Mouse (Mus musculus) liver, embryonic 16.5 days (tissue): ENCODE measurements around the gene Tbc1d24. TPM values are rescaled to one million over a fixed set of nuclear protein-coding genes. Genes with fewer than 3 reads are reported as not detected.
A peak's percentile ranks its signal among the peaks of the same experiment; 100 is the strongest.

Experiments used
- ATAC-seq: fragments of 200-750 bp; cut with Nextera tagmentation; 2 replicates; pipeline ENCODE4 v1.8.0; 2017; ENCODE audit warnings: low read depth, mild to moderate bottlenecking, moderate number of reproducible peaks, moderate library complexity
- H3K27ac ChIP-seq: fragments of 300-500 bp; sonication (generic); 2 replicates; pipeline ENCODE4 v1.5.1; 2014; ENCODE audit warnings: mild to moderate bottlenecking, low read length
- H3K27me3 ChIP-seq: fragments of 300-500 bp; sonication (generic); 2 replicates; pipeline ENCODE4 v1.6.1; 2014; ENCODE audit warnings: low read depth, low read length, mixed read lengths; ENCODE audit not compliant: control insufficient read depth, insufficient read depth
- H3K36me3 ChIP-seq: fragments of 300-500 bp; sonication (generic); 2 replicates; pipeline ENCODE4 v1.6.1; 2014; ENCODE audit warnings: mild to moderate bottlenecking; ENCODE audit not compliant: control insufficient read depth, insufficient read depth
- H3K4me1 ChIP-seq: fragments of 300-500 bp; sonication (generic); 2 replicates; pipeline ENCODE4 v1.6.1; 2014; ENCODE audit warnings: low read depth, low read length, mixed read lengths; ENCODE audit not compliant: control insufficient read depth
- H3K4me2 ChIP-seq: fragments of 300-500 bp; sonication (generic); 2 replicates; pipeline ENCODE4 v1.6.1; 2014; ENCODE audit warnings: low read depth, low read length, mixed read lengths
- H3K4me3 ChIP-seq: fragments of 300-500 bp; sonication (generic); 2 replicates; pipeline ENCODE4 v1.5.1; 2014; ENCODE audit warnings: low read depth, mild to moderate bottlenecking, low read length
- H3K9ac ChIP-seq: fragments of 300-500 bp; sonication (generic); 2 replicates; pipeline ENCODE4 v1.6.1; 2014; ENCODE audit warnings: low read depth, low read length
- H3K9me3 ChIP-seq: fragments of 300-500 bp; sonication (generic); replicated peaks from 2 replicates; pipeline ENCODE4 v1.6.1; 2016; ENCODE audit warnings: low read length; ENCODE audit not compliant: control insufficient read depth
- WGBS: fragments of 180-500 bp; shearing (Covaris S2); extraction: QIAGEN DNeasy Blood & Tissue Kit; methylation state at CpG from one replicate; pipeline ENCODE4 v1.1.7; 2014; ENCODE audit not compliant: insufficient replicate concordance; 5-methylcytosine and 5-hydroxymethylcytosine counted together
- polyA plus RNA-seq: library from polyadenylated mRNA; unstranded; fragments of >200 nt; fragmentation: Nextera tagmentation; extraction: Ambion mirVana; gene quantifications from 2 replicates; pipeline ENCODE4 v1.2.1, GENCODE M21; 2015

Gene Tbc1d24
- 7.0 and 7.4 TPM in 2 replicates for polyA plus RNA-seq

DNA sequence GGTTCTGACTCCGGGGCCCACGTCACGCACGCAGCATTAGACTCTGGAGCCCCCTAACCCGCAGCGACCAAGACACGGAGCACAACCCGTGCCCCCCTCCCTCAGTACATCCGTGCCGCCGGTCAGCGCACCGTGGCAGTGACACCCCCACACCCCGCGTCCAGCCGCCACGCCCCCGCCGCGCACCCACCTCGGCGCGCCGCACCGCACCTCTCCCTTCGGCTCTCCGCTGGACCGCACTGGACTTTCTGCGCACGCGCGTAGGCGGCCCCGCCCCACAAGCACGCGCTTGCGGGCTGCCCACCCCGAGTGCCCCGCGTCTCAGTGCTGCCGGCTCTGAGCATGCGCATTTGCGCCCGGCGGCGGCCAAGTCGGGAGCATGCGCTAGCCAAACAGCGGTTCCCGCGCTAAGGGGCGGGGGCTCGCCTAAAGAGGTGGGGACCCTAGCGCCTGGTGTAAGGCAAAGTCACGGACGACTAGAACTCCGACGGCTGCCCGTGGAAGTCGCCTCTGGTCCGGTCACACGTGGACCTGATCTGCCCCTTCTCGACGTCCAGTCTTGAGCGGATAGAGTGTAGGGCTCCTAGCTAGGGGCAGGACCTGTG lies at the start of gene Tbc1d24:
Gene Tbc1d24 (minus strand): TSS at position 279 of the 605 bp plus-strand sequence.
- Histone ChIP-seq H3K27ac (peak within 1 kb of the TSS; percentile 93), H3K9ac (peak within 1 kb of the TSS; percentile 87), H3K4me2 (peak within 1 kb of the TSS; percentile 100), H3K4me1 (peaks cover 93% of the 10 kb centered on the region), H3K36me3 (no peaks in the 10 kb centered on the region), H3K9me3 (no peaks in the 10 kb centered on the region), H3K27me3 (peaks cover 6% of the 10 kb centered on the region; the same call in 1 of the 2 replicates), H3K4me3 (peak within 1 kb of the TSS; percentile 78)
- ATAC-seq = peak; percentile 55
- under 1% methylated on average over 60 of the region's 65 CpGs for WGBS

DNA sequence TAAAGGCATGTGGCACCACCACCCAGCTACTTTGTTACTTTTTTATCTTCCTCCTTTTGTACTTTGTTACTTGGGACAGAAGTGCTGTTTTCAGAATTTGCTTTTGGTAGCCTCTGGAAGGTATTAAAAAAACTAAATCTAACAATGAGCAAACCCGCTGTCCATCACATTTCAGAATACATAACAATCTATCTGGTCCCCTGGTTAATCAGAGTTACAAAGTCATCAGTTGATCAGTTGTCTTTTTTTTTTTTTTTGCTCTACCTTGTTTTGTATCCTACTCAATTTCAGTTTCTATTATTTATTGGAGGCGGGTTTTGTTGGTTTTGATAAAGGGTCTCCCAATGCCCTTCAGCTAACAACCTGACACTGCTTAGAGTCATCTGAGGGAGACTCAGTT lies 47.0 kb upstream of the Tbc1d24 start:
- ATAC-seq = no peak
- H3K9me3 ChIP-seq = peaks cover 2% of the 10 kb centered on the region; the same call in 1 of the 2 replicates
- H3K27ac ChIP-seq = peak overlapping the region; percentile 87
- H3K36me3 ChIP-seq = peaks cover 20% of the 10 kb centered on the region
- peak overlapping the region; percentile 85 for H3K4me2 ChIP-seq
- 91% methylated on average over 2 of the region's 2 CpGs for WGBS
- peaks cover 11% of the 10 kb centered on the region for H3K4me1 ChIP-seq
- peak overlapping the region; percentile 89 for H3K9ac ChIP-seq
- H3K4me3 ChIP-seq = peak overlapping the region; percentile 76; the same call in 1 of the 2 replicates
- no peaks in the 10 kb centered on the region for H3K27me3 ChIP-seq

DNA sequence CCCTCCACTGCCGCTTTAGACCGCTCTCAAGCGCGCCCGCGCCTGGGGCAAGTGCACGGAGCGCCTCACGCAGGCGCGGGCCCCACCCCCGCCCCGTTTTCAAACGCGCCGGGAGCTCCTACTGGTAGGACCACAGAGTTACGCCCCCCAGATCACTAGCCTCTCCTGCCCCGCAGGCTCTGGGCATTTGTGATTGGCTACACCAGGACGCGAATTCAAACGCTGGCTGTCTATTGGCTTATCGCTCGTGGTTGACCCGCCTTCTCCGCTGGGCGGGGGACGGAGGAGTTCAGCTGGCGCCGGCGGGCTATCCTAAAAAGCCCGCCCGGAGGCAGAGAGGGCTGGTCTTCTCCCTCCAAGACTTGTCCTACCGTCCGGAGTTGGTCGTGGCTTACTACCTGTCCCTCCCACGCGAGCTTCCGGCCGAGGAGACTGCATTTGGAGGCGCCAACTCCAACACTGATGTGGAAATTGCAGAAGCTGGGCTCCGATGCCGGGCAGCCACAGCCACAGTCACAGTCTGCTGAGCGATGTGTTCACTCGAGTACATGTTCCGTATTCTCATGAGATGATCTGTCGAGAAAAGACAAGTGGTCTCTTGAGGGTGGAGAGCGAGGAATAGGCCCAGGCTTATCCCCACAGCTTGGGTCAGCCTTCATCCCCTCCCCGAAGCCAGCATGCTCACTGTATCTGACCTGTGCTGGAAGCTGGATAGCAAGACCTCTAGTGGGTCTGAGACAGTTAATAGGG lies 46.1 kb upstream of the Tbc1d24 start, which contains the start of gene Ccnf:
Gene Ccnf (minus strand): TSS at position 165 of the 750 bp plus-strand sequence.
- WGBS = under 1% methylated on average over 48 of the region's 48 CpGs

DNA sequence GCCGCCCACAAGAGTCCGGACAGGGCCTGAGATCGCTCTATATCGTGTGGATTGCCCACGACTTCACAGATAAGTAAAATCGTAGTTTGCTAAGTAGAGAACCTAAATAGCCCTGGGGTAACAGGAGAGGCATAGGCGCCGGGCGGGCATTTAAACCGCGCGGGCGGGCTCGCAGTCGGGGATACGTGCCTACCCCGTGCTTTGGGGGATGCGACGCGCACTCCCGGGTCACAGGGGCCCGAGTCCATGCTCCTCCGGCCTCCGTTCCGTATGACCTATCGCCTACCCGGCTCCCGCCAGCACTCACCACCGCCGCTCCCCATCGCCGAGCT lies 45.6 kb upstream of the Tbc1d24 start:
- under 1% methylated on average over 32 of the region's 32 CpGs for WGBS
- ATAC-seq = no peak
- Histone ChIP-seq H3K27ac (peak overlapping the region; percentile 73), H3K4me3 (peak overlapping the region; percentile 76), H3K4me1 (peaks cover 11% of the 10 kb centered on the region), H3K27me3 (no peaks in the 10 kb centered on the region), H3K9me3 (peaks cover 2% of the 10 kb centered on the region; the same call in 1 of the 2 replicates), H3K4me2 (peak overlapping the region; percentile 69), H3K36me3 (peaks cover 33% of the 10 kb centered on the region), H3K9ac (peak overlapping the region; percentile 88)

More for the DNA sequence above, 46.1 kb upstream of the Tbc1d24 start, which contains the start of gene Ccnf:
- peak; percentile 99 for ATAC-seq
- peak within 1 kb of the TSS; percentile 85 for H3K4me2 ChIP-seq
- peaks cover 2% of the 10 kb centered on the region; the same call in 1 of the 2 replicates for H3K9me3 ChIP-seq
- peak within 1 kb of the TSS; percentile 76 for H3K4me3 ChIP-seq
- peaks cover 11% of the 10 kb centered on the region for H3K4me1 ChIP-seq
- no peaks in the 10 kb centered on the region for H3K27me3 ChIP-seq
- peaks cover 29% of the 10 kb centered on the region for H3K36me3 ChIP-seq
- H3K27ac ChIP-seq = peak within 1 kb of the TSS; percentile 87
- H3K9ac ChIP-seq = peak within 1 kb of the TSS; percentile 89

DNA sequence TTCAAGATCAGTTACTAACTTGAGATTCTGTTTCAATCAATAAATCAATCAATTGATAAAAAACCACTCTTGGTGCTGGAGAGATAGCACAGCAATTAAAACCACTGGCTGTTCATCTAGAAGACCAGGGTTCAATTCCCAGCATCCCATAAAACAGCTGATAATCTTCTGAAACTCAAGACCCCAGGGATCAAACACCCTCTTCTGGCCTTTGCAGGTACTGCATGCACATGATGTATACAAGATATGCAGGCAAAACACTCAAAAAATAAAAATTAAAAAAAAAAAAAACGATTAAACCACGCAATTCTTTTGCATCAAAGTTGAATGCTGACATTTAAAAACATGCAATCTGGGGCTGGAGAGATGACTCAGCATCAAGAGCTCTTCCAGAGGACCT lies 43.3 kb upstream of the Tbc1d24 start:
- H3K4me1 ChIP-seq = peaks cover 11% of the 10 kb centered on the region
- WGBS = 94% methylated on average over 2 of the region's 2 CpGs
- H3K9ac ChIP-seq = no peak overlapping the region
- peaks cover 8% of the 10 kb centered on the region for H3K9me3 ChIP-seq
- ATAC-seq = no peak
- peak overlapping the region; percentile 69; the same call in 1 of the 2 replicates for H3K4me2 ChIP-seq
- peaks cover 51% of the 10 kb centered on the region for H3K36me3 ChIP-seq
- no peaks in the 10 kb centered on the region for H3K27me3 ChIP-seq
- no peak overlapping the region for H3K27ac ChIP-seq
- H3K4me3 ChIP-seq = peak overlapping the region; percentile 76; the same call in 1 of the 2 replicates

DNA sequence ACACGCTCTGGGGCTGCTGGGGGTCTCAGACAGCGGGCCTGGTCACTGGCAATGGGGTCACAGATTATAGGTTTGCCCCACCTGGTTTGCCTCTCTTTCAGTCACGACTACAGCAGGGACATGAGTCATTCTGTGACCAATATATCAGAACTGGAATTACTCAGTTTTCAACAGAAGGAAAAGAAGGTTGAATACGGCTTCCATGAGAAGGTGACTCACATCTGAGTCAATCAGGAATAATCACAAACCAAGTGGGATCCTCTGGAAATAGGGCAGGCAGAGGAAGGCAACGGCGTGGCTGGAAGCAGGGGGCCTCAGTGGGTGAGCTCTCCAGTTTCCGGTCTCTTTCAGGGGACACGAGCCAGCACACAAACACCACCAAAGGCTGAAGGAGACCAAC lies 38.7 kb upstream of the Tbc1d24 start:
- Histone ChIP-seq H3K4me2 (no peak overlapping the region), H3K9me3 (peaks cover 8% of the 10 kb centered on the region), H3K4me3 (no peak overlapping the region), H3K27ac (no peak overlapping the region), H3K9ac (no peak overlapping the region), H3K36me3 (peaks cover 92% of the 10 kb centered on the region), H3K4me1 (0 out of 2 replicates have a peak, but pooled peaks cover 2% of the 10 kb centered on the region), H3K27me3 (no peaks in the 10 kb centered on the region)
- 98% methylated on average over 8 of the region's 8 CpGs for WGBS
- no peak for ATAC-seq

DNA sequence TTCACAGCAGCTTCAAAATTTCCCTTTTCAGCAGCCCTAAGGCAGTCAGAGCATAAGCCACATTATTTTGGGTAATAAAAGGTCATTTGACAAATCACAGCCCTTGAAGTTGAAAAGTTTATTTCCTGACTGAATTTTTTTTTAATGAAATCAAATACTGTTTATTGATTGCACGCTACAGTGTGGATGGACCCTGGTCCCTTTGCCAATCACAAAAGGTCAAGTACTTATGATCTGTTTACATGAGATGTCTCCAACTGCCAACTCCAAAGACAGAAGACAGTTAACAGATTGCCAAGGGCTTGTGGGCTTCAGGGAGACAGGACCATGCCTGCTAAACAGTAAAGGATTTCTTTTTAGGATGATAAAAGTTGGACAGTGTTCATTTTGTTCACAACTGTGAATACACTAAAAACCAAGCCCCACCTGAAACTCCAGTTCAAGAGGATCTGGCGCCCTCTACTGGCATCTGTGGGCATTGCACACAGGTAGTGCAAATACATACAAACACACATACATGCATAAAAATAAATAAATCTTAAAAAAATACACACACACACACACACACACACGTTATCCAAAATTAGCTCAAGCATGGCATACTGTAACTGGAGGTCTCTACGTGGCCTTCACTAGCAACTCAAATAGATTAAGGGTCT lies 38.1 kb upstream of the Tbc1d24 start:
- H3K9ac ChIP-seq = no peak overlapping the region
- 0 out of 2 replicates have a peak, but pooled peaks cover 2% of the 10 kb centered on the region for H3K4me1 ChIP-seq
- H3K4me3 ChIP-seq = no peak overlapping the region
- peaks cover 92% of the 10 kb centered on the region for H3K36me3 ChIP-seq
- no peak overlapping the region for H3K4me2 ChIP-seq
- no peaks in the 10 kb centered on the region for H3K27me3 ChIP-seq
- peaks cover 5% of the 10 kb centered on the region for H3K9me3 ChIP-seq
- no peak for ATAC-seq
- no peak overlapping the region for H3K27ac ChIP-seq
- WGBS = 81% methylated on average over 4 of the region's 4 CpGs

DNA sequence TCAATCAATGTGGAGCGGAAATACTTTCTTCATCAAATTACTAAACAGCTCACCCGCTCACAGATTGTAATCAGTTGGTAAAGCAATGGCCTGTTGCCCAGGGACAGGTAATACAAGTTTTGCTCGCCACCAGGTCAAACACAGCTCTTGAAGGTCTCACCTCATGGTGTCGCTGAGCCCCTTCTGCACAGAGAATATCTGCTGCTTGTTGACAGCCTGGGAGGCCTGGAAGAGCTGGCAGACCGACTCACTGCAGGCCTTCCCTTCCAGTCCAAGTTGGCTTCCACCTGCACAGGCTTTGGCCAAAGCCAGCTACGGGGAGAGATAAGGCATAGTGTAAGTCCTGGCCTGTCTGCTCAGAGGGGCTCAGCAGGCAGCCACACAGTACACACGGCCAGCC lies 31.6 kb upstream of the Tbc1d24 start:
- Histone ChIP-seq H3K9ac (no peak overlapping the region), H3K27ac (no peak overlapping the region), H3K4me2 (no peak overlapping the region), H3K4me1 (no peaks in the 10 kb centered on the region), H3K9me3 (no peaks in the 10 kb centered on the region), H3K36me3 (peaks cover 97% of the 10 kb centered on the region), H3K4me3 (no peak overlapping the region), H3K27me3 (no peaks in the 10 kb centered on the region)
- 92% methylated on average over 7 of the region's 7 CpGs for WGBS
- peak; percentile 16; the same call in 1 of the 2 replicates for ATAC-seq
